Comparison of ENCODE assay signal across 26 mouse cellular contexts in genomic region chr2:133505678-133506077, GRCm38 (mm10). TPM values are rescaled to one million over a fixed set of nuclear protein-coding genes. Genes with fewer than 3 reads are reported as not detected.
"Had no signal": no experiment of that assay in that cellular context is flagged by ENCODE, and none has a peak within 500 bp of the region (broad histone marks: within the 10 kb centered on the region; RNA-seq: fewer than 3 reads in every experiment).

No protein-coding gene starts in this region.

- H3K4me3 ChIP-seq: gastrocnemius, adult 2 months; heart, embryonic 10.5 days; heart, embryonic 12.5 days; hindbrain, embryonic 13.5 days; hindbrain, embryonic 15.5 days; kidney, embryonic 15.5 days; left cerebral cortex, adult 2 months; limb, embryonic 10.5 days; limb, embryonic 12.5 days had no signal

- DNase-seq: gastrocnemius, adult 2 months; gastrocnemius, postnatal 10 days; gastrocnemius, postnatal 25 days; heart, adult 18-20 months; heart, postnatal 10 days; heart, postnatal 36 days; kidney, adult 11 months; kidney, adult 2 months; kidney, adult 9 months; kidney, postnatal 14 days; kidney, postnatal 36 days; layer of hippocampus, adult 9-11 months; liver had no signal

- H3K9me3 ChIP-seq: heart, embryonic 10.5 days; heart, embryonic 12.5 days; hindbrain, embryonic 13.5 days; hindbrain, embryonic 15.5 days; kidney, embryonic 15.5 days; limb, embryonic 10.5 days; limb, embryonic 12.5 days had no signal

- H3K4me2 ChIP-seq: heart, embryonic 12.5 days; hindbrain, embryonic 13.5 days; hindbrain, embryonic 15.5 days; kidney, embryonic 15.5 days; limb, embryonic 12.5 days; liver, embryonic 11.5 days had no signal

- H3K27ac ChIP-seq: gastrocnemius, adult 2 months; heart, embryonic 10.5 days; hindbrain, embryonic 13.5 days; hindbrain, embryonic 15.5 days; hindbrain, postnatal 0 days; kidney, embryonic 15.5 days; kidney, postnatal 0 days; left cerebral cortex, adult 2 months; limb, embryonic 10.5 days; limb, embryonic 12.5 days had no signal

- H3K9ac ChIP-seq: heart, embryonic 12.5 days; hindbrain, embryonic 13.5 days; hindbrain, embryonic 15.5 days; kidney, embryonic 15.5 days; limb, embryonic 12.5 days had no signal

- H3K27me3 ChIP-seq: heart, embryonic 12.5 days; hindbrain, embryonic 13.5 days; hindbrain, embryonic 15.5 days; kidney, embryonic 15.5 days; limb, embryonic 12.5 days had no signal

- H3K4me1 ChIP-seq: hindbrain, embryonic 13.5 days; hindbrain, embryonic 15.5 days had no signal

- H3K36me3 ChIP-seq: heart, embryonic 10.5 days; heart, embryonic 12.5 days; hindbrain, embryonic 13.5 days; hindbrain, embryonic 15.5 days; kidney, embryonic 15.5 days; limb, embryonic 10.5 days; limb, embryonic 12.5 days had no signal

- ATAC-seq: forebrain, embryonic 16.5 days; hindbrain, postnatal 0 days had no signal

RNA-seq across cellular contexts. Expression of gene Bmp2, which starts 46.3 kb away (rescaled TPM):
- total RNA-seq: granulocyte monocyte progenitor cell, adult 5-6 weeks had no signal
